Mouse (Mus musculus) kidney, postnatal 0 days (tissue): Measurements from ENCODE around the gene Rfc1. TPM values are rescaled to one million over a fixed set of nuclear protein-coding genes. Genes with fewer than 3 reads are reported as not detected.

Source experiments
- ATAC-seq: fragments of 200-750 bp; cut with Nextera tagmentation; replicated peaks from 2 replicates; pipeline ENCODE4 v1.8.0; 2017; ENCODE audit warnings: low read depth, moderate number of reproducible peaks, moderate TSS enrichment, moderate library complexity; ENCODE audit not compliant: low FRiP score
- DNase-seq: peaks from one replicate; pipeline ENCODE4 v3.0.0-alpha.2; 2016; ENCODE audit warnings: low spot score
- H3K27ac ChIP-seq: fragments of 300-500 bp; sonication (generic); 2 replicates; pipeline ENCODE4 v1.5.1; 2014; ENCODE audit warnings: mild to moderate bottlenecking
- H3K27me3 ChIP-seq: fragments of 300-500 bp; sonication (generic); 2 replicates; pipeline ENCODE4 v1.6.1; 2014; ENCODE audit warnings: low read length, mixed read lengths; ENCODE audit not compliant: insufficient read depth
- H3K36me3 ChIP-seq: fragments of 300-500 bp; sonication (generic); 2 replicates; pipeline ENCODE4 v1.6.1; 2014; ENCODE audit warnings: low read length, mixed read lengths; ENCODE audit not compliant: insufficient read depth
- H3K4me1 ChIP-seq: fragments of 300-500 bp; sonication (generic); replicated peaks from 2 replicates; pipeline ENCODE4 v1.6.1; 2014; ENCODE audit warnings: antibody characterized with exemption, low read length, mixed read lengths; ENCODE audit not compliant: insufficient read depth
- H3K4me2 ChIP-seq: fragments of 300-500 bp; sonication (generic); 2 replicates; pipeline ENCODE4 v1.6.1; 2014; ENCODE audit warnings: mild to moderate bottlenecking, low read length, moderate library complexity, mixed read lengths
- H3K4me3 ChIP-seq: fragments of 300-500 bp; sonication (generic); replicated peaks from 2 replicates; pipeline ENCODE4 v1.5.1; 2014; ENCODE audit warnings: low read depth, low read length
- H3K9ac ChIP-seq: fragments of 300-500 bp; sonication (generic); 2 replicates; pipeline ENCODE4 v1.6.1; 2014; ENCODE audit warnings: low read depth, low read length
- H3K9me3 ChIP-seq: fragments of 300-500 bp; sonication (generic); replicated peaks from 2 replicates; pipeline ENCODE4 v1.6.1; 2016; ENCODE audit warnings: low read length, inconsistent platforms, mixed read lengths
- CTCF ChIP-seq: IDR thresholded peaks from 2 replicates; pipeline ENCODE4 v1.5.1; 2016; ENCODE audit warnings: antibody characterized with exemption, low read depth, mild to moderate bottlenecking, moderate library complexity
- WGBS: fragments of 180-500 bp; shearing (Covaris S2); extraction: QIAGEN DNeasy Blood & Tissue Kit; methylation state at CpG from one replicate; pipeline ENCODE4 v1.1.7; 2014; 5-methylcytosine and 5-hydroxymethylcytosine counted together
- polyA plus RNA-seq: library from polyadenylated mRNA; unstranded; fragments of >200 nt; fragmentation: Nextera tagmentation; extraction: Ambion mirVana; gene quantifications from 2 replicates; pipeline ENCODE4 v1.2.1, GENCODE M21; 2015

The Rfc1 gene
- polyA plus RNA-seq, 1 experiment from 2014 or later = 69.1 TPM

GRCm38 (mm10) chr5:65354985-65355384, 19.5 kb upstream of the Rfc1 start:
- no peak for DNase-seq
- Histone ChIP-seq H3K9ac (no peak overlapping the region), H3K4me1 (no peaks in the 10 kb centered on the region), H3K4me2 (no peak overlapping the region), H3K4me3 (no peak overlapping the region), H3K9me3 (no peaks in the 10 kb centered on the region), H3K27me3 (no peaks in the 10 kb centered on the region), H3K36me3 (no peaks in the 10 kb centered on the region), H3K27ac (no peak overlapping the region)
- ATAC-seq = no peak
- 77% methylated on average over 5 of the region's 5 CpGs for WGBS
- TF ChIP-seq CTCF = no peak

DNA sequence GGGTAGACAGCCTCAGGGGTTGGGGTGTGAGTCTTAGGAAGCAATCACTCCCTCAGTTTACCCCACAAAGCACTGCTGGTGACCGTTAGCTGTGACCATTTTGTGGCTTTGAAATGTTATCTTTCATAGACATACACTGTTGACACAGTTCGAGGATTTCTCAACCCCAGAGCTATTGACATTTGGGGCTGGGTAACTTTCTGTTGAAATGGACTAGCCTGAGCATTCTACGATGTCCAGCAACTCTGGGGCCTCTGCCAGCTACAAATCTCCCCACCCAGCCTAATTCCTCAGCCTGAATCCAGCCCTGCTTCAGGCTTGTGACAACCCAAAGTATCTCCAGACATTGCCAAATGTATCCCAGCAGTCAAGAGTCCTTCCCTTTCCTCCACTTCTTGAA, 18.6 kb upstream of the Rfc1 start:
- DNase-seq (no peak), ATAC-seq (no peak)
- no peak for TF ChIP-seq CTCF
- Histone ChIP-seq H3K36me3 (no peaks in the 10 kb centered on the region), H3K27ac (no peak overlapping the region), H3K4me3 (no peak overlapping the region), H3K9me3 (no peaks in the 10 kb centered on the region), H3K4me2 (no peak overlapping the region), H3K4me1 (no peaks in the 10 kb centered on the region), H3K27me3 (no peaks in the 10 kb centered on the region), H3K9ac (no peak overlapping the region)
- 84% methylated on average over 3 of the region's 3 CpGs for WGBS

GRCm38 (mm10) chr5:65350508-65350907, 15.0 kb upstream of the Rfc1 start:
- Histone ChIP-seq H3K4me1 (no peaks in the 10 kb centered on the region; the same call in 1 of the 2 replicates), H3K4me2 (no peak overlapping the region), H3K27ac (no peak overlapping the region), H3K27me3 (no peaks in the 10 kb centered on the region), H3K9ac (no peak overlapping the region), H3K36me3 (no peaks in the 10 kb centered on the region), H3K9me3 (no peaks in the 10 kb centered on the region), H3K4me3 (no peak overlapping the region)
- no peak for TF ChIP-seq CTCF
- DNase-seq (no peak), ATAC-seq (no peak)
- 49% methylated on average over 10 of the region's 10 CpGs for whole genome bisulfite sequencing

GRCm38 (mm10) chr5:65348168-65348567, 12.7 kb upstream of the Rfc1 start, which contains the start of gene Klb:
Klb (plus strand) TSS chr5:65348314.
- H3K9me3 ChIP-seq = no peaks in the 10 kb centered on the region
- TF ChIP-seq CTCF = no peak
- H3K36me3 ChIP-seq = no peaks in the 10 kb centered on the region
- H3K9ac ChIP-seq = no peak within 1 kb of the TSS
- ATAC-seq (no peak), DNase-seq (no peak)
- no peak within 1 kb of the TSS for H3K4me3 ChIP-seq
- peak within 1 kb of the TSS; percentile 13; the same call in 1 of the 2 replicates for H3K4me2 ChIP-seq
- no peaks in the 10 kb centered on the region; the same call in 1 of the 2 replicates for H3K4me1 ChIP-seq
- 54% methylated on average over 15 of the region's 15 CpGs for WGBS
- no peaks in the 10 kb centered on the region for H3K27me3 ChIP-seq
- H3K27ac ChIP-seq = no peak within 1 kb of the TSS

GRCm38 (mm10) chr5:65340167-65340566, 4.7 kb upstream of the Rfc1 start:
- Histone ChIP-seq H3K27ac (no peak overlapping the region), H3K9ac (no peak overlapping the region), H3K36me3 (no peaks in the 10 kb centered on the region), H3K27me3 (no peaks in the 10 kb centered on the region), H3K4me2 (no peak overlapping the region), H3K4me1 (no peaks in the 10 kb centered on the region), H3K4me3 (no peak overlapping the region), H3K9me3 (no peaks in the 10 kb centered on the region)
- no peak for ATAC-seq
- no peak for TF ChIP-seq CTCF
- DNase-seq = no peak
- 63% methylated on average over 4 of the region's 4 CpGs for WGBS

GRCm38 (mm10) chr5:65338394-65338793, 2.9 kb upstream of the Rfc1 start:
- Histone ChIP-seq H3K4me2 (no peak overlapping the region), H3K36me3 (no peaks in the 10 kb centered on the region), H3K27me3 (no peaks in the 10 kb centered on the region), H3K4me3 (no peak overlapping the region), H3K9ac (no peak overlapping the region), H3K9me3 (no peaks in the 10 kb centered on the region), H3K27ac (no peak overlapping the region), H3K4me1 (no peaks in the 10 kb centered on the region)
- ATAC-seq (no peak), DNase-seq (no peak)
- 85% methylated on average over 6 of the region's 6 CpGs for WGBS
- TF ChIP-seq CTCF = peak; percentile 51

- H3K4me1 ChIP-seq = no peaks in the 10 kb centered on the region
- ATAC-seq (no peak), DNase-seq (no peak)
- H3K4me2 ChIP-seq = peak overlapping the region; percentile 81
- H3K4me3 ChIP-seq = peak overlapping the region; percentile 100
- H3K27ac ChIP-seq = no peak overlapping the region
- H3K9me3 ChIP-seq = no peaks in the 10 kb centered on the region
- H3K9ac ChIP-seq = no peak overlapping the region
- H3K36me3 ChIP-seq = no peaks in the 10 kb centered on the region
- WGBS = 27% methylated on average over 4 of the region's 4 CpGs
- no peaks in the 10 kb centered on the region for H3K27me3 ChIP-seq
- TF ChIP-seq CTCF = no peak
Measured at GRCm38 (mm10) chr5:65336075-65336355, 545 bp upstream of the Rfc1 start.
